Mouse (Mus musculus) adrenal gland, adult 18-20 months (tissue): ENCODE data around the gene Utp11. TPM values are rescaled to one million over a fixed set of nuclear protein-coding genes. Genes with fewer than 3 reads are reported as not detected.
A peak's percentile ranks its signal among the peaks of the same experiment; 100 is the strongest.
"Not testable (repeated sequence)": the region's sequence is repeated elsewhere in the genome, so short reads cannot be mapped to it uniquely, and the experiment has no call there.

Experiments used
- DNase-seq, 2 experiments: peaks; one replicate each; pipeline ENCODE4 v3.0.0; 2021 to 2022; ENCODE audit warnings: low spot score in 2 of 2
- long read RNA-seq, 2 experiments: library from polyadenylated mRNA; stranded (forward); transcript quantifications; one replicate each; pipeline ENCODE4 v2.0.0; 2021
- total RNA-seq, 2 experiments: library from RNA; stranded (reverse); gene quantifications; 1 replicate in 1 of 2; 2 replicates in 1 of 2; pipeline ENCODE4 v1.2.3; 2021

Gene Utp11
- 10 to 100 TPM; 32.5 to 35.7 TPM for total RNA-seq
- long read RNA-seq, experiment 1, transcript Utp11-201 (8 exons, 1,603 nt): major isoform, 30 of 33 reads
- long read RNA-seq, experiment 1, partial matches to known transcripts: 1 of 33 reads
- long read RNA-seq, experiment 1, other reads (novel, unspliced or antisense): 2 of 33 reads
- long read RNA-seq, experiment 2, transcript Utp11-201 (8 exons, 1,603 nt): major isoform, 56 of 60 reads
- long read RNA-seq, experiment 2, partial matches to known transcripts: 3 of 60 reads
- long read RNA-seq, experiment 2, other reads (novel, unspliced or antisense): 1 of 60 reads

DNA sequence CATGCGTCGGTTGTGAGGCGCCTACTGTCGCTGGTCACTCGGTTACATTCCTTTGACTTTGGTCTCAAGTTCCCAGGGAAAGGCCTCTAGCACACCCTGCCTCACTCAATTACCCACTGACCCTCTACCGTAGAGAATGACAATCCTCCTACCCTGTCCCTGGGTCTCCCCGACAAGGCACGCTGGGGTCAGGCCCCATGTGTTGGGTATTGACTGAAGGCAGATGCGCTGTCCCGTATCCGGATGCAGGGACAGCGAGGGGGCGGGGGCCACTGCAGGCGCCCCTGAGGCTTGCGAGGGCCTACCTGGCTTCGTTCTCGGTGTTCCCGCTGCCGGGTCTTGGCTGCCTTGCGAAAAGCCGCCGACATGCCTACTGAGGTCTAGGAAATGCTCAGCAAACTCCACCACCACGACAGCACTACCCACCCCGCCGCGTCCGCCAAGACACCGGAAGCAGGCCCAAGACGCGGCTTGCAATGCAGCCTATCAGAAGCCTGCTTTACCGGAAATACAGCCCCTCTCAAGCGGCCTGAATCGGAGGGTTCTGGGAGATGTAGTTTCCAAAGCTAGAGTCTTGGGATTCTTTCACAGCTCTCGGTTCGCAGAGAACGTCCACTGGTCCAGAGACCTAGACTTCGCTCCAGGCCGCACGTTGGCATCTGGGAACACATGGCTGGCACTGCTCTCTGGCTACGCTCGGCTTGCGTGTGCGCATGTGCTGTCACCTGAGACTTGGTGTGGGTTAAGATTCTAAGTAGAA, at the start of gene Utp11:
TSS of gene Utp11 (minus strand) at position 466 of the 760 bp plus-strand sequence.
- peak; percentile 77 to 78 for DNase-seq

DNA sequence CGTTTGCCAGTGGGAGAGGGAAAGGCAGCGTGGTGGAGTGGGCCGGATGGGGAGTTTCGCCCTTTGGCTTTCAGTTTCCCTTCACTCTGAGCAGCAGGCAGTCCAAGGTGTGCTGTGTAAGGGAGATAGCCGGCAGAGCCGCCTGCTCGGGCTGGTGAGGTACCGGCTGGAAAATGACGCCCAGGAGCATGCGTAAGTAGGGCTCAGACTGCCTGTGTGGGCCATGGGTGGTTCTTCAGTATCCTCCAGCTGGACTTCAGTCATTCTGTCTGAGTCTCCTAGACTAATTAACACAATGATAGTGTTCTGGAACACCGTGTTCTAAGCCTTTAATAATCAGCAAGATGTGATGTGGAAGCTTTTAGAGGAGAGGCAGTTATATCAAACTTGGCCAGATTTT, 49.4 kb upstream of the Utp11 start:
- no peak for DNase-seq

DNA sequence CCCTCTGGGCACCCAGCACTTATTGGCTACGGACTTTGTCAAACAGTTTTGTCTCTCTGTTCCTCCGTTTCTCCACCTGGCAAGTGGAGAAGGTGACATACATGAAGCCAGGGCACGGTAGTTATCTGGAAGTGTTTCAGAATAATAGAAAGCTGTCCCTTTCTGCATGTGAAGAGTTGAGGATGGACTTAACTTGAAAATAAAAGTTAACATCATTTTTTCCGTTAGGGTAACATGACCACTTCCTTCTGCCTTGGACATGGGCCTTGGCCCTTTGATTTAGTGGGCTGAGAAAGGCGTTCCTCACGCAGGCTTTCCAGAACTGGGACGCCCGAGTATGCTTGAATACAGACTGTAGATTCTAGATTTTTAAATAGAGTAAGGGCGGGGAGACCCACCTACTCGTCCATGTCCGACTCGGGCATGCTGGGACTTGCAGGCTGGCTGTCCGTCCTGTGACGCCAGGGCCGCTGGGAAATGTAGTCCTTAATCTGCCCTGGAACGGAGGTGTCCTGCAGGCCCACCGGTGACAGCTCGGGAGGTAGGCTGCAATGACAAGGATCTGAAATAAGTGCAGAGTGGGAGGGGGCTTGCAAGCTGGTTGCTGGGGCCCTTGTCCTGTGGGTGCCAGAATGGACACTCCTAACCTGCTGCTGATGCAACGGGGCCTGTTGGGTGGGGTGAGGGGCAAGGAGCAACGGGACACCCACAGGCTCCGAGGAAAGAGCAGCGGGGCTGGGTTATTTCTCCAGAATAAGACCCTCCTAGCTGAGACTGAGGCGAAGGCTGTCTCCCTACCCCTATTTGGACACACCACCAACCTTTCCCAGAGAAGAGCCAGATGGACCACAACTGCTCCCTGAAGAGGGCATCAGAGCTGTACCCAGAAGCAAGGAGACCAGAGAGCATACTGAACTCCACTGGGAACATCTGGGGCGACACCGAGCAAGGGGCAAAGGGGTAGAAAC, 48.3 kb upstream of the Utp11 start, which contains the start of gene Inpp5b:
TSS of gene Inpp5b (plus strand) at position 475 of the 968 bp plus-strand sequence.
- peak; percentile 73 to 77 for DNase-seq

DNA sequence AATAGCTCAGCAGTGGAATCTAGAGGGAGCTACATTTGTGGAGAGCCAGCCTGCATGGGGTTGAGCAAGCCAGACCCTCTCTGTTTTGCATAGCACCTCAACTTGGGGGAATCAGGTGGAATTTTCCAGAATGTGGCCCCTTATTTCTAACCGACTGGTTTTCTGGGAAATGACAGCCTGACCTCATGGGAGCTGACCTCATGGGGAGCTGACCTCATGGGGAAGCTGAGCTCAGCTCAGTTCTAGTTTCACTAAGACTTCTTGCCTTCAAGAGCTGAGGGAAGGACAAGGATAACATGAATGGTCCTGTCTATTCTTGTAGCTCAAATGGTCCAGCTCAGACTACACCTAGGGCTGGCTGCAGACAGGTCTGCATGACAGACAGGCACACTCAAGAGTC, 45.4 kb upstream of the Utp11 start:
- DNase-seq: no peak

DNA sequence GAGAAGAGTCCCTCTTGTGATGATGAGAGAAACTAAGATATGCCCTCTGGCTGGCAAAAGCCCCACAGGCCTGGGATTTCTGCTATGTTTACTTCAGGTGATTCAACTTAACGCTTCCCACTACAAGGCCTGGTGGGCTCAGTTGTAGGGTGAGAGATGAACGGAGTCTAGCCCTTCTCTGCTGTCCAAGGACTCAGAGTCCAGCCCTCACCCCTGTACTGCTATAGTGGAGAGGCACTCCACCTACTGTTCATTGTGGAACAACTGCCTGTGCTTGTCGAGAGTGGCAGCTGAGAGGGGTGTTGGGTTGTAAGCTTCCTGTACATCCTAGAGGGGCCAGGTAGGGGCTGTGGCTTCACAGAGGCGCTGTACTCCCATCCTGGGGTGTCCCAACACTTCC, 44.6 kb upstream of the Utp11 start:
- DNase-seq: no peak

DNA sequence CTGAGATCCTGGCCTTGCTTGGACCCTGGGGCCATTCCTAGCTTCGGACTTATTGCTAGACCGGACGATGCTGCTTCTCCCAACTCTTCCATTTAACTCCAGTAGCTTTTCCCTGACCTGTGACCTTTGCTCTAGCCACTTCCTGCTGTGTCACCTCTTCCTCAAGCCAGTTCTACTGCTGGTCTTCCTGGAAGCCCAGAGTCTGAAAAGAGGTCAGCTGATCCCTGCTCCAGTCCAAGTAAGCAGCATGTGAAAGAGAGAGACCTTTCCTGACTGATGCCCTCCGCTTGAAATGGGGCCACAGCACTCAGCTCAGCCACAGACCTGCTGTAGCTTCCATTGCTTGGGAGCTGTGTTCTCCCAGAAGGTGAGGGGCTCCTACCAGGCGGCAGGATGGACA, 44.1 kb upstream of the Utp11 start:
- no peak for DNase-seq

DNA sequence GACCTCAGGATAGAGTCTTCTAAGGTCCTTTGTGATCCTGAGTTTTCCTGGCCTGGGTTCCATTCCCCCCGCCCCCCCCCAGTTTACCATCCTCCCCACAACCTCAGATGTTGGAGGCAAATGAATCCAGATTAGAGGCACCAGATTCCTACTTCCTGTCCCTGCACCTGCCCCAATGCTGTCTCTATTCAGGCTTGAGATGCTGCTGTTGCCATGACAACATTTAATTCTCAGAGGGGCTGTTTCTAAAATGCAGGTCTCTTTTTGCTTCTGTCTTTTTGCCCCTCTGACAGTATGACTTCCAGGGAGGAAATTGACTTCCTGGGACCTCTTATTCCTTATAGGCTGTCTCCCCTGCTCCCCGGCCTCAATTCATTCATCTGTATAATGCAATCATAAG, 43.6 kb upstream of the Utp11 start:
- no peak for DNase-seq

DNA sequence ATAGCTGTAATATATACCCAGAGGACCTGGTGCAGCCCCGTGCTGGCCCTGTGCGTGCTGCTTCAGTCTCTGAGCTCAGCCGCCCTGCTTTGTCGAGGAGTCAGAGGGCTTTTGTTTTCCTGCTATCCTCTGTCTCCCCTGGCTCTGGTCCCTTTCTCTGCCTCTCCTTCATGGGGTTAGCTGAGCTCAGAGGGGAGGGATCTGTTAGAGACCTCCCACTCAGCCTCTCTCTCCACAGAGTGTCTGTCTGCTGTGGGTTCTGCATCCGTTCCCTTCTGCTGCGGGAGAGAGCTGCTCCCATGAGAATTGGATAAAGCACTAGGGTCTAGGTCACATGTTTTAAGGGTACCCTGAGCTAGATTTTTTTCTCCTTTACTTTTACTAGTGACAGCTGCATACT, 32.7 kb upstream of the Utp11 start:
- no peak for DNase-seq

DNA sequence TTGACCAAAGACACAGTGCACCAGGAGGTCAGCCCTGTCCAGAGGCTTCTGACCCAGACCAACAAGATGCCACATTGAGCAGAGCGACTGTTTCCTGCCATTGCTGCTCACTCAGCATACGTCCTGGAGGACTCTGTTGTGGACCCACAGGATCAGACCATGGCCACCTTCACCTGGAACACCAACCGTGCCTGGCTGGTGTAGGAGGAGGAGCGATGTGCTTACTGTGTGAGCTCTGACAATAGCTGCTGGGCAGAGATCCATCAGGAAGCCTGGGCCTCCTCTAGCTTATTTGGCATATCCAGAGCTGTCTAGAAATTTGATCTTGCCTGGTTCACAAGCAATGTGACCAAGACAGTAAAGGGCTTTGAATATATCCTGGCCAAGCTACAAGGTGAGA, 25.7 kb upstream of the Utp11 start:
- no peak for DNase-seq

DNA sequence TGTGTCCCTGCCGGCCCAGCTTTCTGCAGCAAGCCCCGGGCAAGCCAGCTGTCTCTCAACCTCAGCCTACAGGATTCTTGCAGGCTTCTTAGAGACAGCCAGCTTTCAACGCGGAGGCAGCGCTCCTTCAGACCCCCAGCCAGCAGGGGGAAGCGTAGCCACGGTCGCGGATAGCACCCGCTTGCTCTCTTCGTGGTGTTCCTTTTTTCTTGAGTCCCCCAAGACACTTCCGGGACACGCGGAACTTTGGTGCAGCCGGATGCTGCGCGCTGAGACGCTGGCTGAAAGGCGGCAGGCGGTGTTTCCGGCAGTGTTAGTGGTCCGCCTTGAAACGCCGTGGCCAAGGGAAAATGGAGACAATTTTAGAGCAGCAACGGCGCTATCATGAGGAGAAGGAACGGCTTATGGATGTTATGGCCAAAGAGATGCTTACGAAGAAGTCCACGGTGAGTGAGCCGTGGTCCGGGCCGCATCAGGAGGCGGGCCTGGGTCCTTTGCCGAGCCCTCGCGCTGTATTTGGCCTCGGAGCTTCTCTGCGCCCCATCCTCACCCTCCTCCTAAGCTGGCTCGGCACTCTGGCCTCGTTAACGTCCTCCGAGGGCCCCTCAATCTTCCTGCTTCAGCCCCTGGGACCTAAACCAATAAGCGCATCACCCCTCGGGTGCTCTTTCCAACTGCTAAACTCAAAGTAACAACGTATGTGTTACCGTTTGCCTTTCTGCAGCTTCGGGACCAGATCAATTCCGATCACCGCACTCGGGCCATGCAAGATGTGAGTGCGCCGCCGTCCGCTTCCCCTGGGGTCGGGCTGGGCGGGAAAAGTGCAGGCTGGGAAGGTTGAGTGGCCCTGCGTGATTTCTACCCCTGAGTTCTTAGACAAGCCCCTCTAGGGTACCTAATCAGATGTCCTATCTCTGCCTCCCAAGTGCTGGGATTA, 21.4 kb upstream of the Utp11 start, which contains the start of gene Sf3a3:
TSS of gene Sf3a3 (plus strand) at position 232 of the 937 bp plus-strand sequence.
- peak; percentile 88 to 93 for DNase-seq

DNA sequence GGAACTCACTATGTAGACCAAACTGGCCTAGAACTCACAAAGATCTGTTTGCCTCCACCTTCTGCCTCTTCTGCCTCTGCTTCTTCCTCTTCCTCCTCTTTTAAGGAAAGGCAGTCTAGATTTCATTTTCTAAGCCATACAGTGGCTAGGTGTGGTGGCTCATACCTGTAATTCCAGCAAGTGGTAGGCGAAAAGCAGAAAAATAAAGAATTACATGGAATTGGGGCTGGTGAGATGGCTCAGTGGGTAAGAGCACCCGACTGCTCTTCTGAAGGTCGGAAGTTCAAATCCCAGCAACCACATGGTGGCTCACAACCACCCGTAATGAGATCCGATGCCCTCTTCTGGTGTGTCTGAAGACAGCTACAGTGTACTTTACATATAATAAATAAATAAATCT, 20.4 kb upstream of the Utp11 start:
- DNase-seq: not testable (repeated sequence)

DNA sequence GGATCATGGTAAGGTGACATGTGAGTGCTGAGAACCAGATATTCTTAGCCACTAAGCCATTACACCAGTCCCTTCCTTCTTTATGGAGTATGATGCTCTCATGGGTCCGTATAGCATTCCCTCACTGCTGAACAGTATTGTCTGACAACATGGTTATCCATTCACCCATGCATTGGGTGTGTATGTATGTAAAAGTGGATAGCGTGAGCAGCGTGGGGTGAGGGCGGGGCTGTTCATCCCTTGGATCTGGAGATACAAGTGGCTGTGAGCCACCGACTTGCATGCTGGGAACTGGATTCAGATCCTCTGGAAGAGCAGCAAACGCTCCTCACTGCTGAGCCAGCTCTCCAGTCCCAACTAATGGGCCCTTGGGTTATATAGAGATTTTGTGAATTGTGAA, 19.2 kb upstream of the Utp11 start:
- DNase-seq: no peak

DNA sequence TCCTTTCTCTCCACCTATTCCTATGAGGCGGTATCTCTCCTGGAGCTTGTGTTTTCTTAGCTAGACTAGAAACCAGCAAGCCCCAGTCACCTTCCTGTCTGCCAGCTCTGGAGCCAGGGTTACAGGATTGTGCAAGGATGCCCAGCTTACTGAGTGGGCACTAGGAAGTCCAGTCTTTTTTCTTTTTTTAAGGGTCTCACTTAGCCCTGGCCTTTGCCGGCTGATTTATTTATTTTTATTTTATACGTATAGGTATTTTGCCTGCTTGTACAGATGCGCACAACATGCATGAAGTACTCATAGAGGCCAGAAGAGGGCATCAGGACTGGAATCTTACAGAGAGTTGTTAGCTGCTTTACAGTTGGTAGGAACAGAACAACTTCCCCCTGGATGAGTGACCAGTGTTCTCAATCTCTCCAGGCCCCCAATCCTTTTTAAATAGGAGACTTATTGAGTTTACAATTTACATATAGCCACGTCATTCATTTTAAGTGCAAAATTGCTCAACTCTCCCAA, 17.4 kb upstream of the Utp11 start:
- peak in 1 of 2 experiments; percentile 22 for DNase-seq

DNA sequence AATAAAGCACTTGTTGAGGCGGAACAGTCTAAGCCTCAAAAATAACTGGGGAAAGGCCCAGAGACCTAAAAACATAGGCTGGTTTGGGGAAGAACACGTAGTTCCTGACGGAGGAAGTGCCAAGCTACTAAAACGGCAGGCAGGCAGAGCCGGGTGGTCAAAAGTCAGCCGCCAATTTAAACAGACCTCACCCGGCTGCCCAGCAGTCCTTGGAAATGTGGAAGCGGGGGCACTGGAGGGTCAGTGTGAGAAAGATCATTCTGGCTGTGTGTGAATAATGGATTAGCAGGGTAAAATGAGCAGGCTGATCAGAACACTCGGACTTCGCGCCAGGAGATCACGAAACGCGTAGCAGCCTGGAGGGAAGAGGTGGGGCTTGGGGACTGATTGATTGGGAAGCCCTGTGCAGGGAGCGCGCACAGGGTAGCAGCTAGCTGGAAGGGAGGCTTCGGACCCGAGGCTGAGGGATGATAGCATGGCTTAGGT, 16.6 kb upstream of the Utp11 start:
- DNase-seq: peak; percentile 49 to 57

DNA sequence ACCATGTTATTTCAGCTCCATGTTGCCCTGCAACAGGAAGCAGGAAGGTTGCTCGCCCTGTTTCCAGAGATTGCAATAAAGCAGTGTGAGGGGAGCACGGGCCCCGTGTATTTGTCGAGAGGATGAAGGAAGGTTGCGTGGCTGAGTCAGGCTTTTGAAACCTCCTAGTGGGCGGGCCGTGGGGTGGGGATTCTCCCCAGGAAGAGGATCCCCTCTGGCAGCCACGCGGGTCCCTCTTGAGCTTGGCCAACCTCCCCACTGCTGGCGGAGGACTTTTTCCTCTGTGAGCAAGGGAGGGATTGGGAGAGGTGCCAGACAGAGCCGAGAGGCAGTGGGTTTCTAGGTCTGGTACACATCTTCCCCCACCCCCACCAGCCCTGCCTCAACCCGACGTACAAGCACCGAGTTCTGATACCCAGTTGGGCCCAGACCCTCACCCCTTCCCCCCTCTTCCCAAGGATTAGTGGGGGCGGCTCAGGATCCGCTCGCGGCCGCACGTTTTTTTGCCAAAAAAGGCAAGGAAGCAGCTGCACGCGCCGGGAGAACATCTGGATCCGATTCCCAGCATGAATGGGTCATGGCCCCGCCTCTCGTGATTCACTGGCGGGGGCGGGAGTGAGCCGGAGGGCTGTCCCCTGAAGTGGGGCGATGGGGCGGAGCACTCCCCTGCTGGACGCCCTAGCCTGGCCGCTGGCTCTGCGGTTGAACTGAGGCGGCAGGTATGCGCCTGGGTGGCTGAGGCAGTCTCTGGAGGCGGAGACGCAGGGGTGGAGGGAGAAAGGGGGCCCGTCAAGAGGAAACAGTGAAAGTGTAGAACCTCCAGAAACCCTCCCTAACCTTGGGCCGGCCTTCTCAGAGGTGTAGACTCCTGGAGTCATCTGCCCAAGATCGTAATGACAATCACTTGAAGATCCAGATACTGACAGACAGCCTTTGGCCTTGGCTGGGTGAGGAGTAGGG, 15.4 kb upstream of the Utp11 start:
- peak; percentile 93 for DNase-seq

DNA sequence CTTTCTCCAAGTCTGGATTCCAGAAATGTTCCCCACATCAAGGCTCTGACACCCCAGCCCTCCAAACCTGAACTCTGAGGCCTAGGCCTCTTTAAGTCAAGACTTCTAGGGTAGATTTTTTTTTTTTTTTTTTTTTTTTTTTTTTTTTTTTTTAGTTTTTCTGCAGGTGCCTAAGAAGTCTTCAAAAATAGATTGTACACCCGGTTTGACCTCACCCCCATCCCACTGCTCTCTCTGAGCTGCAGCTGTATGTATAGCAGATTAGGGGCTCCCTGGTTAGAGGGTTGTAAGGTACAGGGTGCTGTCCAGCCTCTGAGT, 14.8 kb upstream of the Utp11 start:
- DNase-seq: not testable (repeated sequence)

DNA sequence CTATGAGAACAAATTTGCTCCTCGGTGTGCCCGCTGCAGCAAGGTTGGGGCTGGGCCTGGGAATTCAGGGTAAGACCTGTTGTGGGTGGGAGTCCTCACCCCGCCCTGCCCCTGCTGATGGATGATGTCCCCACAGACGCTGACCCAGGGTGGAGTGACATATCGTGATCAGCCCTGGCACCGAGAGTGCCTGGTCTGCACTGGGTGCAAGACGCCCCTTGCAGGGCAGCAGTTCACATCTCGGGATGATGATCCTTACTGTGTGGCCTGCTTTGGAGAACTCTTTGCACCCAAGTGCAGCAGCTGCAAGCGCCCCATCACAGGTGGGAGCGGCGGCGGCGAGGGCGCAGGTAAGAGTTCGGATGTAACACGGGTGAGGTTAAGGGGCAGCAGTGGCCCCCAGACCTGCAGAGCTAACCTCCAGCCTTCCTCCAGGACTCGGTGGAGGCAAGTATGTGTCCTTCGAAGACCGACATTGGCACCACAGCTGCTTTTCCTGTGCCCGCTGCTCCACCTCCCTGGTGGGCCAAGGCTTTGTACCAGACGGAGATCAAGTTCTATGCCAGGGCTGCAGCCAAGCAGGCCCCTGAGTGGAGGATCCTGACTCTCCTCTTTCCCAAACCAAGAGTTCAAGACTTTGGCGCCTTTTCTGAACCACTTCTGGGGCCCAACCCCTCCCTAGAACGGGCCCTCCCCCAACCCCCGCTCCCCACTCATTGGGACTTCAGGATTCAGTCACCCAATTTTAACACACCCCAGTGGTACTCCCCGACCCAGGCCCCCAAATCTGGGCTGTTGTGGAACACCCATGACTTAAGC, 14.2 kb upstream of the Utp11 start:
- DNase-seq: not testable (repeated sequence)
